ENCODE assay signal across 22 mouse cellular contexts in genomic region chr9:118167606-118168005, GRCm38 (mm10). TPM values are rescaled to one million over a fixed set of nuclear protein-coding genes. Genes with fewer than 3 reads are reported as not detected.
DNase-seq lines count a peak whose midpoint lies in the region; ATAC-seq and TF ChIP-seq lines count a peak whose summit lies in the region.
"Had no signal": no experiment of that assay in that cellular context is flagged by ENCODE, and none has a peak within 500 bp of the region (broad histone marks: within the 10 kb centered on the region; RNA-seq: fewer than 3 reads in every experiment).

No protein-coding gene starts in this region.

- H3K9me3 ChIP-seq in midbrain, postnatal 0 days (ENCODE audit: low read length), result no peaks in the 10 kb centered on the region
- no peaks in the 10 kb centered on the region for H3K9me3 ChIP-seq in midbrain, embryonic 11.5 days (ENCODE audit: control insufficient read depth, low read length)
- H3K9me3 ChIP-seq in MEL (replicated peaks; ENCODE audit: insufficient read depth, low read length), result no peaks in the 10 kb centered on the region
- no peaks in the 10 kb centered on the region for H3K9me3 ChIP-seq in kidney, embryonic 15.5 days (replicated peaks)
- H3K9me3 ChIP-seq: embryonic facial prominence, embryonic 15.5 days; forebrain, embryonic 15.5 days; heart, embryonic 13.5 days had no signal

- DNase-seq in midbrain, postnatal 0 days (ENCODE audit: low spot score), result peak; percentile 30
- DNase-seq in midbrain, embryonic 11.5 days (ENCODE audit: low spot score, missing footprints), result no peak
- DNase-seq in MEL (ENCODE audit: low read depth, low spot score), result peak; percentile 28
- DNase-seq in thymus, postnatal 4 days, result peak; percentile 37
- DNase-seq in kidney, postnatal 25 days, result no peak
- DNase-seq in left cerebral cortex, postnatal 10 days (ENCODE audit: extremely low spot score in 1 of 2, low spot score in 2 of 2), result no peak
- DNase-seq: adrenal gland, adult 2 months; cerebellum, adult 2 months; cerebellum, postnatal 36 days; gastrocnemius, postnatal 14 days; heart, adult 18-20 months; heart, postnatal 14 days; lung, postnatal 4 days had no signal

- H3K27ac ChIP-seq in midbrain, postnatal 0 days (ENCODE audit: low read depth, low read length), result no peak overlapping the region
- H3K27ac ChIP-seq in midbrain, embryonic 11.5 days (ENCODE audit: low read depth, low read length), result no peak overlapping the region
- H3K27ac ChIP-seq in MEL (ENCODE audit: control insufficient read depth, low read depth, low read length), result no peak overlapping the region
- no peak overlapping the region for H3K27ac ChIP-seq in kidney, embryonic 15.5 days
- H3K27ac ChIP-seq: embryonic facial prominence, embryonic 15.5 days; forebrain, embryonic 15.5 days; heart, embryonic 13.5 days; hindbrain, embryonic 14.5 days; kidney, postnatal 0 days had no signal

- TF ChIP-seq CTCF in midbrain, postnatal 0 days (IDR thresholded peaks at IDR 0.05), result peak; percentile 48
- TF ChIP-seq CTCF in MEL (IDR thresholded peaks at IDR 0.05 in 2 of 3, conservative IDR thresholded peaks at IDR 0.05 in 1 of 3; ENCODE audit: control insufficient read depth in 1 of 3, insufficient read depth in 1 of 3, low read depth in 2 of 3, low read length in 3 of 3, poor library complexity in 1 of 3, severe bottlenecking in 1 of 3), result no peak; a peak in 1 of 6 replicates

- H3K4me3 ChIP-seq in midbrain, postnatal 0 days (ENCODE audit: low read depth, low read length), result no peak overlapping the region
- no peak overlapping the region for H3K4me3 ChIP-seq in midbrain, embryonic 11.5 days (ENCODE audit: low read depth, low read length)
- no peak overlapping the region for H3K4me3 ChIP-seq in MEL (ENCODE audit: control insufficient read depth in 1 of 2, insufficient read depth in 1 of 2, low read depth in 2 of 2, low read length in 2 of 2)
- H3K4me3 ChIP-seq in kidney, embryonic 15.5 days (replicated peaks), result no peak overlapping the region
- H3K4me3 ChIP-seq: embryonic facial prominence, embryonic 15.5 days; forebrain, embryonic 15.5 days; heart, embryonic 13.5 days had no signal

- no peak for TF ChIP-seq EP300 in MEL (IDR thresholded peaks at IDR 0.05; ENCODE audit: low read depth in 1 of 2, low read length in 2 of 2)

- no peak for TF ChIP-seq RAD21 in MEL (IDR thresholded peaks at IDR 0.05; ENCODE audit: low read depth, low read length)

- H3K27me3 ChIP-seq in midbrain, postnatal 0 days (ENCODE audit: insufficient read depth, low read length), result no peaks in the 10 kb centered on the region
- H3K27me3 ChIP-seq in midbrain, embryonic 11.5 days (ENCODE audit: control insufficient read depth, insufficient read depth, low read length), result no peaks in the 10 kb centered on the region
- H3K27me3 ChIP-seq in MEL (ENCODE audit: control insufficient read depth in 1 of 2, insufficient read depth in 2 of 2, low read length in 2 of 2), result no peaks in the 10 kb centered on the region
- no peaks in the 10 kb centered on the region for H3K27me3 ChIP-seq in kidney, embryonic 15.5 days
- H3K27me3 ChIP-seq: embryonic facial prominence, embryonic 15.5 days; forebrain, embryonic 15.5 days; heart, embryonic 13.5 days had no signal

- intact Hi-C loops in left cerebral cortex, postnatal 10 days (cut with DNase I), result no loop called here

- H3K9ac ChIP-seq in midbrain, postnatal 0 days (replicated peaks; ENCODE audit: low read length, poor library complexity, severe bottlenecking), result no peak overlapping the region
- no peak overlapping the region for H3K9ac ChIP-seq in midbrain, embryonic 11.5 days (ENCODE audit: low read length)
- no peak overlapping the region for H3K9ac ChIP-seq in MEL (ENCODE audit: control insufficient read depth, low read depth, low read length, poor library complexity, severe bottlenecking)
- no peak overlapping the region for H3K9ac ChIP-seq in kidney, embryonic 15.5 days
- H3K9ac ChIP-seq: embryonic facial prominence, embryonic 15.5 days; forebrain, embryonic 15.5 days; heart, embryonic 13.5 days; hindbrain, embryonic 14.5 days had no signal

- ATAC-seq in midbrain, postnatal 0 days (ENCODE audit: low FRiP score), result no peak
- no peak for ATAC-seq in midbrain, embryonic 11.5 days (ENCODE audit: low FRiP score)
- ATAC-seq in megakaryocyte, adult 5-6 weeks (ENCODE audit: poor library complexity, severe bottlenecking), result 0 out of 2 replicates have a peak, but pooled peaks have one; percentile 16
- no peak for ATAC-seq in kidney, embryonic 15.5 days (replicated peaks; ENCODE audit: low FRiP score)
- ATAC-seq: forebrain, embryonic 15.5 days; intestine, postnatal 0 days; midbrain, embryonic 16.5 days had no signal

- H3K79me2 ChIP-seq in MEL (ENCODE audit: control insufficient read depth, insufficient read depth, low read length, poor library complexity), result no peaks in the 10 kb centered on the region

- no peak for TF ChIP-seq POLR2A in MEL (IDR thresholded peaks at IDR 0.05; ENCODE audit: control insufficient read depth in 1 of 2, insufficient read depth in 1 of 2, low read depth in 1 of 2, low read length in 2 of 2, poor library complexity in 1 of 2)

- H3K36me3 ChIP-seq in midbrain, postnatal 0 days (ENCODE audit: insufficient read depth, low read length), result no peaks in the 10 kb centered on the region
- H3K36me3 ChIP-seq in midbrain, embryonic 11.5 days (ENCODE audit: control insufficient read depth, insufficient read depth, low read length), result no peaks in the 10 kb centered on the region
- H3K36me3 ChIP-seq in MEL (ENCODE audit: control insufficient read depth in 1 of 2, insufficient read depth in 2 of 2, low read length in 2 of 2), result peaks cover 0 to 18% of the 10 kb centered on the region in 2 experiments; a peak in 2 of 4 replicates
- no peaks in the 10 kb centered on the region for H3K36me3 ChIP-seq in kidney, embryonic 15.5 days
- H3K36me3 ChIP-seq: embryonic facial prominence, embryonic 15.5 days; forebrain, embryonic 15.5 days; heart, embryonic 13.5 days had no signal

- 65% methylated on average over 6 of the region's 6 CpGs for WGBS in midbrain, postnatal 0 days
- WGBS in midbrain, embryonic 11.5 days, result 83% methylated on average over 6 of the region's 6 CpGs
- 96% methylated on average over 6 of the region's 6 CpGs for WGBS in kidney, embryonic 15.5 days

- no peaks in the 10 kb centered on the region for H3K4me1 ChIP-seq in midbrain, postnatal 0 days (ENCODE audit: insufficient read depth, low read length)
- H3K4me1 ChIP-seq in midbrain, embryonic 11.5 days (ENCODE audit: control insufficient read depth, insufficient read depth, low read length), result no peaks in the 10 kb centered on the region
- peaks cover 4 to 20% of the 10 kb centered on the region in 2 experiments for H3K4me1 ChIP-seq in MEL (ENCODE audit: control insufficient read depth in 1 of 2, insufficient read depth in 2 of 2, low read length in 2 of 2)
- H3K4me1 ChIP-seq in kidney, embryonic 15.5 days, result no peaks in the 10 kb centered on the region
- H3K4me1 ChIP-seq: embryonic facial prominence, embryonic 15.5 days; forebrain, embryonic 15.5 days; heart, embryonic 13.5 days had no signal

- no peak overlapping the region for H3K4me2 ChIP-seq in midbrain, postnatal 0 days (ENCODE audit: low read depth, low read length, poor library complexity, severe bottlenecking)
- H3K4me2 ChIP-seq in midbrain, embryonic 11.5 days, result no peak overlapping the region
- no peak overlapping the region for H3K4me2 ChIP-seq in kidney, embryonic 15.5 days
- H3K4me2 ChIP-seq: embryonic facial prominence, embryonic 15.5 days; forebrain, embryonic 15.5 days; heart, embryonic 13.5 days; hindbrain, embryonic 14.5 days had no signal

TF ChIP-seq in MEL, 35 proteins besides CTCF, POLR2A, EP300 and RAD21:
- no peak for TF ChIP-seq SIN3A (IDR thresholded peaks at IDR 0.05; ENCODE audit: low read length)
- TF ChIP-seq ETS1 (IDR thresholded peaks at IDR 0.05; ENCODE audit: low read depth, low read length), result 0 out of 2 replicates have a peak, but pooled peaks have one; percentile 26

RNA-seq across cellular contexts. Expression of gene Cmc1, which starts 17.6 kb away (rescaled TPM):
- total RNA-seq in midbrain, postnatal 0 days (2014; rRNA removed), result 3.2 and 6.3 TPM in 2 replicates
- 37.8 and 44.6 TPM in 2 replicates for polyA plus RNA-seq in midbrain, postnatal 0 days (2015; fragmentation: Nextera tagmentation; extraction: Ambion mirVana)
- polyA plus RNA-seq in midbrain, embryonic 11.5 days (2014; fragmentation: Nextera tagmentation; extraction: Ambion mirVana), result 40.1 and 41.5 TPM in 2 replicates
- 26.7 and 35.9 TPM in 2 replicates for total RNA-seq in MEL (2012; rRNA removed)
- polyA plus RNA-seq in MEL (2012; ENCODE audit: insufficient read depth in 1 of 2, insufficient read length in 2 of 2, low read depth in 1 of 2, low replicate concordance in 2 of 2, missing spikeins in 1 of 2), result 10 to 100 TPM in 1 of 2 experiments, not detected in 1; 36.0 TPM
- total RNA-seq in megakaryocyte, adult 5-6 weeks (2015), result 46.5 and 55.2 TPM in 2 replicates
- 38.6 and 41.7 TPM in 2 replicates for total RNA-seq in megakaryocyte, adult 5-6 weeks (2017)
- 45.5 and 56.2 TPM in 2 replicates for polyA plus RNA-seq in kidney, embryonic 15.5 days (2015; fragmentation: Nextera tagmentation; extraction: Ambion mirVana)
- 10 to 100 TPM; 11.9 to 13.6 TPM for total RNA-seq in left cerebral cortex, postnatal 10 days (2021)

Comparison
In these comparisons a context has a peak if more than half of its experiments do, and no peak if none do; other contexts are left out.
1. DNase-seq: peak in midbrain, postnatal 0 days (single experiment), MEL (single experiment) and thymus, postnatal 4 days (single experiment); none in midbrain, embryonic 11.5 days (single experiment), kidney, postnatal 25 days (0 of 2) and left cerebral cortex, postnatal 10 days (0 of 2).